Mouse (Mus musculus) kidney, adult 18-20 months (tissue): ENCODE data around the gene Cebpz.

Source experiments
- DNase-seq: peaks from one replicate; pipeline ENCODE4 v3.0.0; 2021

Gene Cebpz

GRCm38 (mm10) chr17:78936466-78937228 is at the start of gene Cebpz, which contains the start of gene Ndufaf7:
Gene Cebpz, minus strand, starts transcription at chr17:78937066.
Gene Ndufaf7, plus strand, starts transcription at chr17:78937136.
- DNase-seq, result peak; percentile 98

GRCm38 (mm10) chr17:78983736-78984135 is 46.9 kb upstream of the Cebpz start:
- no peak for DNase-seq

DNA sequence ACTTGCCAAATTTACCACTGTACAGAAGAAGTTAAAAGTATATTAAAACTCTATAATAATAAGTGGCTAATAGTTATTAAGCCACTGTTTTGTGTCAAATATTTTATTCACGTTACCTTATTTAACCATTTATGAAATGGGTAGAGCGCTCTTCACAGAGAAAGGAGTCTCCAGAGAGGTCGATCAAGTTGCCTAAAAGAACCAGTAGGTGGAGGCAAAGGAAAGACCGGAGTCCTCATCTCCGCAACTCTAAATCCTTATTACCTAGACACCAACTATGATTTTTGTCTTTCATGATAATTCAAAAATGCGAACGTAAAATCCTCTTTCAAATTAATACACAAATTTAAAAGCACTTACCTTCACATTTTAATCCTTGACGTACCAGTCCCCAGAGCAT is 46.3 kb upstream of the Cebpz start:
- DNase-seq, result no peak

GRCm38 (mm10) chr17:78968500-78968899 is 31.6 kb upstream of the Cebpz start:
- DNase-seq, result no peak

DNA sequence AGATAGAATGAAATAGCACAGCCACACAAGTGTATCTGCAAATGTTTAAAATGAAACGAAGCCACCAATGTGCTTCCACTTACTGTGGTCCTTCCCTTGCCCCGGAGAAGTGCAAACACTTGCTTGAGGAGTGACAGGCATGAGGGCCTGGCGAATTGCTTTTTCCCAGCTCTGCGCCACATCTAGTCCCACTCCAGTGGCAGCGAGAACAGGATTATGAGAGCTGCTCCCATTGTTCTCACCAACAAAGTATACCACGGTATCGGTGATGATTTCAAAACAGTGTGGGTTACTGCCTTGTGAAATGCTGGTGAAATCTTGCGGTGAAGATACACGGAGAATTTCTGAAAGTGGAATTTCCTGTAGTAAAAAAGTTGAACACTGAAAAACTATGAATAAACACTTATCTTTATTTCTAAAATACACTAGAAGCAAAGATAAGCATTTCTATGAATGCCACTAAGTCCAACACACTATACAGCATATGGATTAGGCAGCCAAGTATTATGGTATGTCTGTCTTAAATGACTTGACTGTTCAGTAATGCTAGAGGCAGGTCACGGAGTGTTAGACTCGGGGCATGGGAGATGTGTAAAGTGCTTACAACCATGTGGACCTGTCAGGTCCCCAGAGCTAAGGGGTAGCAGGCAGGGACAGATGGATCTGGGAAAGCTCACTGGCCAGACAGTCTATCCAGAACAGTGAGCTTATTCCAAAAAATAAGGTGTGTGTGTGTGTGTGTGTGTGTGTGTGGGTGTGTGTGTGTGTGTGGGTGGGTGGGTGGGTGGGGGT is 29.4 kb upstream of the Cebpz start:
- no peak for DNase-seq

DNA sequence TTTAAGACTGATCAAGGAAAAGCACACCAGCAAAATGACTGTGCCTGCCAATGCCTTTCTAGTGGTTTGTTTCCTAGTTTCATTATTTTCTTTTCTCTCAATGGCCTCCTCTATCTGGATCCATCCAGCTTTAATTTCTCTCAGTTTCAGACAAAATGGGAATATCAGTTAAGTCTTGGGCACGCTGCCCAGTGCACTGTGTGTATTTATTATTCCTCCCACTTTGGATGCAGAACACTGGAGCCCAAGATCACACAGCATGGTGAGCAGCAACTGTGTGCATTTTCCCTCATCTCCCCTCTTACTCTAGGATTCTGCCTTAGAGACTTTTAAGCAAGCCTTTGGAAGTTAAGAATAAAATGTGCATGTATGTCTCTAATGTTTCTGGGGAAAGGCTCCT is 27.5 kb upstream of the Cebpz start:
- no peak for DNase-seq

DNA sequence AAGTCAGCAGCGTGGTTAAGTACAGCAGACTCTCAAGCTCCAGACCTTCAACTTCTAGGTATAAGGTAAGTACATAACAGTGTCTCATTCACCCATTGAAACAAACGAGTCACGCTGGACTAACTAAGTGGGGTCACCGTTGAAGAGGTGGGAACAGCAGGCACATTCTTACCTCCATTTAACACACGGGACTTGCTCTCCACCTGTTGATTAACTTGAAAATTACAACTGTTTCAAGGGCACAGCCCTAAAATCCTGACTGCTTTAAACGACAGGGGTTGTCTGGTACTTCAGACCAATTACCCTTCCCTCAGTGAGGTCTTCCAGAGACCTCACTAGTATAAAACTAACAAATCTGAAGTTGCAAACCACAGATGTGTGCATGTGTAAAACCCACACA is 22.6 kb upstream of the Cebpz start:
- DNase-seq, result no peak

- no peak for DNase-seq
These were observed 16.4 kb upstream of the Cebpz start for GRCm38 (mm10) chr17:78953240-78953639.

DNA sequence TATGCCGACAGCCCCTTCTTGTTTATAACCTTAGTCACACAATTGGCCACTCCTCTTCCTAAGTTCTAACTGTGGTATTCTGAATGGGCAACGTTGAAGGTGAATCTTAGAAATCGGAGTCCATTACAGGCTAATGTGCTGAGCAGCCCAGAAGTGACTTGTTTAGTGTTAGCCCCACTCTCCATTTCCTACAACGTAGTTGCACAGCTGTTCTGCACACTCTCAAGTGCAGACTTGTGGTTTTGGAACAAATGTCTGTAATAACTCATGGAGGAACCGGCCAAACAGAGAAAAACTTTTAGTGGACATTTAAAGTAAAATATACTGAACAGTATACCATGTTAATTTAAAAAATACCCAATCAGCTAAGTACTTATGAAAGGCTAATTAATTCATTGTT is 15.2 kb upstream of the Cebpz start:
- DNase-seq, result no peak

- DNase-seq, result no peak
These were observed 14.4 kb upstream of the Cebpz start for GRCm38 (mm10) chr17:78951225-78951624.

DNA sequence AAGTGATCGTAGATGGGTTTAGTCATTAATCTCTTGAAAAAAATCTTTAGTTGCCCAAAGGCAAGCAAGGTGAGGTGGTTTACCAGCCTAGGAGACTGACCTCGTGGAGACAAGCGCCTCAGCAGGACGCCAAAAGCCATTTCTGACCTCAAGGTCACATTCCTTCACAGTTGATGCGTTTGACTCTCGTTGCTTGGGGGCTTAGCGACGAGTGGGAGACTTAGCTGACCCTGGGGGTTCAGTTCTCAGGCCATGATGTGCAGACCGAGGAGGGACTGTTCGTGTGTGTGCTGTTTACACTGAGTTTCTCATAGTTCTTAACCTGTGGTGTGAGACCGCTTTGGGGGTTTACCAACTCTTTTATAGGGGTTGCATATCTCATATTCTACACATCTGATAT is 5.7 kb upstream of the Cebpz start:
- DNase-seq, result no peak

GRCm38 (mm10) chr17:78938927-78939326 is 2.1 kb upstream of the Cebpz start:
- DNase-seq, result no peak

GRCm38 (mm10) chr17:78937229-78937853 is 475 bp upstream of the Cebpz start:
- no peak for DNase-seq

DNA sequence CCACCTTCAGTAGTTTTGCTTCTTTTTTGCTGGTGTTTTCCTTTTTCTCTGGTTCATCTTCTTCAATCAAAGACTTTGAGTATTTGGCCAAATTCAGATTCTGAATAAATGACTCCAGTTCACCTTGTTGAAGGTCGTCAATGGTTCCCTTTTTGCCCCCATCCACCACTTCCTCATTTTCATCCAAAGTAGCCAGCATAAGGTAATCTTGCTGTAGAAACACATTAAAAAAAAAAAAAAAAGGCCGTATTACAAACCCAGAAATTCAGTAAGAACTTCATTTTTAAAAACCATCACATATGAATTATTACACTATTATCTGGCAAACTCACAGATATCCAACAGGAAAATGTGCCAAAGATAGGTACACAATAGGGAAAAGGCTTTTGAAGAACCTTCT is 1.0 kb downstream of the Cebpz start:
- DNase-seq, result no peak

- no peak for DNase-seq
These were observed 19.2 kb downstream of the Cebpz start for GRCm38 (mm10) chr17:78917696-78918095.

DNA sequence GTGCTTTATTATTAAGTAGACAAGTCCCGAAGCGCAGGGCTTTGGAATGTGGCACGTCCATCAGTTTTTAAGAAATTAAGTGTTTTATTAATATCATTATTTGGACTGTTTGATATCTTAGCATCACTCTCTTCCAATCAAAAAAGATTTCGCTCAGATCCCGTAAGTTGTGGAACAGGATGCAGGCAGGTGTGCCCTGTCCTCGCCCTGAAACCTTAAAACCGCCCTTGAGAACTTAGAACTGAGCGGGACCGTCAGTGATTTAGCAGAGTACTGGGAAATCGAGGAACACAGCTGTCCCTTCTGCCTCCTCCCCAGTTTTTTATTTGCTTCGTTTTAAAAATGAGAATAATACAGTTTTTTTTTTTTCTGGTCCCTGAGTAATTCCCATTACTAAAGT is 20.0 kb downstream of the Cebpz start:
- DNase-seq, result no peak

DNA sequence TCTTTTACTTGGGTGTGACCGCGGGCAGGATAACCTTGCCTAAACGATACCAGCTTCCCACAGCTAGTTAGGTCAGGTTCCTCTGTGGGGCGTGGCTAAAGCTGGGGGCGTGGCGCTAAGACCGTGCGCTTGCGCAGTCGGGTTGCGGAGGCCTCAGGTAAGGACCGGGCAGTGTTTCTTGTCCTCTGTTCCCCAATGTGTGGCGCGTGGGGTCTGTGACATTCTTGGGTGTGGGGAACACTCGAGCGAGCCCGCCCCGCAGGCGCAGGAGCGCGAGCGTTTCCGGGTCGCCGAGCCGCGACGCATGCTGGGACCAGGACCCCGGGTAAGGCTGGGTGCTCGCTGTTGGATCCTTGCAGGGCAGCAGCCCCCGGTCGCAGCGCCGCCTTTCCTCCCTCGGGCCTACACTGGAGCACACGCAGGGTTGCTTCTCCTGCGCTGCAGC is 20.5 kb downstream of the Cebpz start, which contains the start of gene Cebpzos:
Cebpzos (plus strand) TSS at position 132 of the 445 bp plus-strand sequence.
- DNase-seq, result peak; percentile 94

DNA sequence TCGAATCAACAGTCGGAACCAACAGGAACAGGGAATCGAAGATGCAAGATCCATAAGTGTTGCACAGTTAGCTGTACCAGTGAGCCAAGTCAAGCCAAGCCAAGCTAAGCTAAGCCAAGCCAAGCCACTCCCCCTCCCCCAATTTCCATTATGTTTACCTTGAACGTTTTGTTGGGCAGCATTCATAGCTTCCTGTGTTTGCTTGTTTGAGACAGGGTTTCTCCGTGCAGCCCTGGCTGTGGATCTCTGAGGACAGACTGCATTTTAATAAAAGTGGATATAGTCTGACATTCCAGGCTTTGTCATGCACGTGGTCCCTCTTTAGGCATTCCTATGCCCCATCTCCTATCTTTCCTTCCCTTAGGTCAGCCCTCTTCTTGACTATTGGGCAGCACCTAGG is 21.1 kb downstream of the Cebpz start:
- DNase-seq, result no peak

DNA sequence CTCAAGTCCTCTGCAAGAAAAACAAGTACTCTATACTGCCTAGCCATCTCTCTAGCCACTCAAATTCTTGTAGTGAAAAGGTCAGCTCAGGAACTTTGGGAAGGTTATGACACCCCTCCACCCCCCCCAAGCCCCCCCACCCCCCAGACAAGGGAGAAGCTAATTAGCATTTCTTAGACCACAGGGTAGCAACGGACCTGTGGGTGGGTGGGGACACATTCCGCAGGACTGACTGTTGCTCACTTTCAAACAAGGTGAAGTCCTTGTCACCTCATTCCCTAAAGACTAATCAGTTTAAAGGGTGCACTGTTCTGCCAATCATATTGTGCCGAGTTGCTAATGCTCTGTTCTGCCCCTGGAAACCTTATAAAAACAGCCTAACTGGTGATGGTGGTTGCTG is 22.9 kb downstream of the Cebpz start:
- no peak for DNase-seq

DNA sequence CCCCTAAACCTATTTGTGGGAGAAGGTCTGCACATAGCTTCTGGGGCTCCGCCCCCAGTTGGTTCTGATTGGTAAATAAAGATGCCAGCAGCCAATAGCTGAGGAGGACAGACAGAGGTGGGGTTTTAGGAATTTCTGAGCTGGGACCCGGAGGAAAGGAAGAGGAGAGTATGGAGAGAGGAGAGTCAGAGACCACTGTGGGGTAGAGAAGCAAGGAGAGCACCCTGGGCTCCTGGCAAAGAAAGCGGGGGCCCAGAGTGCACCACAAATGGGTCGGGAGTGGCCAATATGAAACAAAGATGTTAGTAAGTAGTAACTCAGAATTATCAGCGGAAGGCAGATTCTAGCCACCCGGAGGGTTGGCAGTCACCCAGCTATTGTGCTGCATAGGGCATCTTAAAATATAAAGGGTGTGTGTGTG is 24.0 kb downstream of the Cebpz start:
- no peak for DNase-seq

GRCm38 (mm10) chr17:78909374-78909773 is 27.5 kb downstream of the Cebpz start:
- DNase-seq, result no peak

- DNase-seq, result no peak
These were observed 30.0 kb downstream of the Cebpz start, which contains the start of gene Sult6b1 for GRCm38 (mm10) chr17:78906892-78907291. Gene Sult6b1, minus strand, starts transcription at chr17:78906992.

DNA sequence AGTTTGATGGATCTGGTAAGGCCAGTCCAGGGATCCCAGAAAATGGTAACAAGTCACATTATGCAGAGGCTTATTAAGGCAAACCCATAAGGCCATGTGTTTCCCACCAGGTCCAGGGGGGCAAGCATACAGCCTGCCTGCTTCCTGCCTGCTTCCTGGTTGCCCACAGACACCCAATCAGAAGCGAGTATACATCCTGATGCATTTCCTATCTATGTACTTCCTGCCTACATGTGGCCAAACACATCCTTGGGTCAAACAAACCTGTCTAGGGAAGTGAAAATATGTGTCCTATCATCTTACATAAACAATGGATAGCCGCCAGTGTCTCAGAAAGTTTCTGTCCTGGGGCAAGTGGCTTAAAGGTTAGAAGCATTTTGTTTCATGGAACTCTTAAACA is 33.7 kb downstream of the Cebpz start:
- no peak for DNase-seq

DNA sequence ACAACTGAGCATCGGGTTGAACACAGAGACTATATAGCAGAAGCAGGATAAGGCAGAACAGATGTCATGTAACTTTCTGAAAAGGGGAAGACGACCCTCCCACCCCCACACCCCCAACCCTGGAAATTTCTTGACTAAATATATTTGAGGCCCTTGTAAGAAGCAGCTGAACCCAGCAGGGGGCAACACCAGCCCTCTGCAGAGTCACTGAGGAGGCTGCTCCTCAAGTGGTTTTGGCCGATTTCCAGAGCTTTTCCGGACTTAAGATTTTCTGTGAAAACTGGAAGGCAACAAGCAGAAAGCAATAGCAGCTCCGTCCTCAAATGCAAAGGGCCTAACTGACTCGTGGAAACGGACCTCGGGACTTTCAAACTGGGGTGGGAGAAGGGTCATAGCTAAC is 41.5 kb downstream of the Cebpz start:
- DNase-seq, result peak; percentile 51
